In genomic region chr7:46839861-46840260, GRCm38 (mm10) we compare ENCODE assay signal across 15 mouse cellular contexts. TPM values are rescaled to one million over a fixed set of nuclear protein-coding genes. Genes with fewer than 3 reads are reported as not detected.
DNase-seq lines count a peak whose midpoint lies in the region; ATAC-seq and TF ChIP-seq lines count a peak whose summit lies in the region.
"Had no signal": no experiment of that assay in that cellular context is flagged by ENCODE, and none has a peak within 500 bp of the region (broad histone marks: within the 10 kb centered on the region; RNA-seq: fewer than 3 reads in every experiment).

No protein-coding gene starts in this region.

- no peaks in the 10 kb centered on the region for H3K27me3 ChIP-seq in heart, postnatal 0 days (ENCODE audit: control insufficient read depth, insufficient read depth, low read length)
- no peaks in the 10 kb centered on the region for H3K27me3 ChIP-seq in lung, embryonic 15.5 days
- H3K27me3 ChIP-seq in intestine, embryonic 16.5 days (replicated peaks; ENCODE audit: control insufficient read depth, insufficient read depth, low read length), result no peaks in the 10 kb centered on the region
- no peaks in the 10 kb centered on the region for H3K27me3 ChIP-seq in stomach, embryonic 15.5 days (replicated peaks)
- H3K27me3 ChIP-seq: CH12.LX had no signal

- ATAC-seq in heart, postnatal 0 days (ENCODE audit: insufficient read depth, low read depth), result no peak
- no peak for ATAC-seq in lung, embryonic 15.5 days (ENCODE audit: borderline replicate concordance, extremely low read depth, low FRiP score, low TSS enrichment)
- peak; percentile 50 for ATAC-seq in intestine, embryonic 16.5 days
- ATAC-seq in stomach, embryonic 15.5 days (ENCODE audit: insufficient read depth, low FRiP score, low read depth), result no peak

- no peak for DNase-seq in heart, postnatal 0 days (ENCODE audit: low spot score)
- DNase-seq in heart, adult 18-20 months, result no peak
- no peak for DNase-seq in lung, postnatal 14 days
- no peak for DNase-seq in adrenal gland, postnatal 10 days
- DNase-seq: gastrocnemius, postnatal 36 days had no signal

- no peak overlapping the region for H3K9ac ChIP-seq in heart, postnatal 0 days (replicated peaks; ENCODE audit: low read depth, low read length)
- H3K9ac ChIP-seq in lung, embryonic 15.5 days, result no peak overlapping the region
- peak overlapping the region; percentile 44; the same call in 1 of the 2 replicates for H3K9ac ChIP-seq in intestine, embryonic 16.5 days (ENCODE audit: low read depth, low read length)
- no peak overlapping the region for H3K9ac ChIP-seq in stomach, embryonic 15.5 days
- H3K9ac ChIP-seq: forebrain, embryonic 13.5 days; hindbrain, embryonic 14.5 days had no signal

- H3K9me3 ChIP-seq in heart, postnatal 0 days (replicated peaks; ENCODE audit: control insufficient read depth, low read length), result no peaks in the 10 kb centered on the region
- no peaks in the 10 kb centered on the region for H3K9me3 ChIP-seq in lung, embryonic 15.5 days
- no peaks in the 10 kb centered on the region for H3K9me3 ChIP-seq in intestine, embryonic 16.5 days (ENCODE audit: control insufficient read depth, low read length)
- H3K9me3 ChIP-seq in stomach, embryonic 15.5 days, result no peaks in the 10 kb centered on the region
- H3K9me3 ChIP-seq: embryonic facial prominence, embryonic 13.5 days; forebrain, embryonic 13.5 days had no signal

- H3K4me2 ChIP-seq in heart, postnatal 0 days (ENCODE audit: low read depth, low read length), result no peak overlapping the region
- H3K4me2 ChIP-seq in lung, embryonic 15.5 days, result 0 out of 2 replicates have a peak overlapping the region, but pooled peaks have one; percentile 16
- H3K4me2 ChIP-seq in intestine, embryonic 16.5 days (ENCODE audit: low read depth, low read length), result no peak overlapping the region
- H3K4me2 ChIP-seq in stomach, embryonic 15.5 days, result no peak overlapping the region
- H3K4me2 ChIP-seq: hindbrain, embryonic 14.5 days had no signal

- peaks cover 19% of the 10 kb centered on the region for H3K4me1 ChIP-seq in heart, postnatal 0 days (ENCODE audit: control insufficient read depth, insufficient read depth)
- peaks cover 62% of the 10 kb centered on the region for H3K4me1 ChIP-seq in lung, embryonic 15.5 days
- peaks cover 45% of the 10 kb centered on the region for H3K4me1 ChIP-seq in intestine, embryonic 16.5 days (ENCODE audit: control insufficient read depth, insufficient read depth, low read length)
- H3K4me1 ChIP-seq in stomach, embryonic 15.5 days, result peaks cover 38% of the 10 kb centered on the region

- H3K27ac ChIP-seq in heart, postnatal 0 days (ENCODE audit: low read depth), result peak overlapping the region; percentile 84; the same call in 1 of the 2 replicates
- H3K27ac ChIP-seq in lung, embryonic 15.5 days, result peak overlapping the region; percentile 91
- H3K27ac ChIP-seq in intestine, embryonic 16.5 days (ENCODE audit: low read length), result peak overlapping the region; percentile 96
- H3K27ac ChIP-seq in stomach, embryonic 15.5 days, result peak overlapping the region; percentile 70; the same call in 1 of the 2 replicates
- H3K27ac ChIP-seq: forebrain, embryonic 13.5 days had no signal

- no peak overlapping the region for H3K4me3 ChIP-seq in heart, postnatal 0 days (ENCODE audit: low read depth, low read length)
- no peak overlapping the region for H3K4me3 ChIP-seq in lung, embryonic 15.5 days
- no peak overlapping the region for H3K4me3 ChIP-seq in intestine, embryonic 16.5 days (ENCODE audit: low read length)
- H3K4me3 ChIP-seq in stomach, embryonic 15.5 days (replicated peaks), result no peak overlapping the region
- H3K4me3 ChIP-seq: embryonic facial prominence, embryonic 13.5 days; forebrain, embryonic 13.5 days had no signal

- no peaks in the 10 kb centered on the region for H3K36me3 ChIP-seq in heart, postnatal 0 days (replicated peaks; ENCODE audit: control insufficient read depth, insufficient read depth, low read length)
- no peaks in the 10 kb centered on the region for H3K36me3 ChIP-seq in lung, embryonic 15.5 days
- H3K36me3 ChIP-seq in intestine, embryonic 16.5 days (ENCODE audit: control insufficient read depth, insufficient read depth, low read length), result no peaks in the 10 kb centered on the region
- no peaks in the 10 kb centered on the region for H3K36me3 ChIP-seq in stomach, embryonic 15.5 days
- H3K36me3 ChIP-seq: embryonic facial prominence, embryonic 13.5 days had no signal

- TF ChIP-seq EP300 in heart, postnatal 0 days (IDR thresholded peaks at IDR 0.05; ENCODE audit: low read depth), result no peak

- 80% methylated on average over 5 of the region's 5 CpGs for WGBS in heart, postnatal 0 days
- WGBS in lung, embryonic 15.5 days, result 73% methylated on average over 5 of the region's 5 CpGs
- 51% methylated on average over 5 of the region's 5 CpGs for WGBS in intestine, embryonic 16.5 days
- 68% methylated on average over 5 of the region's 5 CpGs for WGBS in stomach, embryonic 15.5 days

- no peak for TF ChIP-seq CTCF in heart, postnatal 0 days (IDR thresholded peaks at IDR 0.05; ENCODE audit: low read depth)

RNA-seq across cellular contexts. Expression of gene Ldha, which starts 1.4 kb away (rescaled TPM):
- total RNA-seq in heart, postnatal 0 days (2014; rRNA removed; ENCODE audit: low replicate concordance), result 1,604 and 1,792 TPM in 2 replicates
- 1,609 and 1,727 TPM in 2 replicates for polyA plus RNA-seq in heart, postnatal 0 days (2015; fragmentation: Nextera tagmentation; extraction: Ambion mirVana)
- total RNA-seq in heart, adult 18-20 months (2021), result 100 to 1,000 TPM; 768 to 793 TPM
- polyA plus RNA-seq in lung, embryonic 15.5 days (2015; fragmentation: Nextera tagmentation; extraction: Ambion mirVana), result 1,840 and 1,954 TPM in 2 replicates
- polyA plus RNA-seq in intestine, embryonic 16.5 days (2015; fragmentation: Nextera tagmentation; extraction: Ambion mirVana), result 3,052 and 3,173 TPM in 2 replicates
- polyA plus RNA-seq in stomach, embryonic 15.5 days (2015; fragmentation: Nextera tagmentation; extraction: Ambion mirVana), result 1,836 and 1,959 TPM in 2 replicates
- 100 to 1,000 TPM; 693 to 863 TPM for total RNA-seq in adrenal gland, postnatal 10 days (2021)

RNA-seq across cellular contexts. Expression of gene Ldhc, which starts 21.1 kb away (rescaled TPM):
- total RNA-seq in heart, postnatal 0 days (2014; rRNA removed; ENCODE audit: low replicate concordance), result not detected in 2 replicates
- not detected in 2 replicates for polyA plus RNA-seq in heart, postnatal 0 days (2015; fragmentation: Nextera tagmentation; extraction: Ambion mirVana)
- total RNA-seq in heart, adult 18-20 months (2021), result not detected
- polyA plus RNA-seq in lung, embryonic 15.5 days (2015; fragmentation: Nextera tagmentation; extraction: Ambion mirVana), result 0.14 TPM in 1 of 2 replicates, not detected in the other
- not detected in 2 replicates for polyA plus RNA-seq in intestine, embryonic 16.5 days (2015; fragmentation: Nextera tagmentation; extraction: Ambion mirVana)
- polyA plus RNA-seq in stomach, embryonic 15.5 days (2015; fragmentation: Nextera tagmentation; extraction: Ambion mirVana), result 0.17 TPM in 2 replicates
- not detected for total RNA-seq in adrenal gland, postnatal 10 days (2021)
- total RNA-seq: CH12.LX; gastrocnemius, postnatal 36 days; left cerebral cortex, postnatal 14 days; megakaryocyte-erythroid progenitor cell, adult 5-6 weeks had no signal
- polyA plus RNA-seq: embryonic facial prominence, embryonic 13.5 days; forebrain, embryonic 13.5 days; large intestine, adult 2 months had no signal

RNA-seq across cellular contexts. Expression of gene Gtf2h1, which starts 44.0 kb away (rescaled TPM):
- total RNA-seq in heart, postnatal 0 days (2014; rRNA removed; ENCODE audit: low replicate concordance), result 29.0 and 40.4 TPM in 2 replicates
- 22.8 and 24.0 TPM in 2 replicates for polyA plus RNA-seq in heart, postnatal 0 days (2015; fragmentation: Nextera tagmentation; extraction: Ambion mirVana)
- 10 to 100 TPM; 15.9 to 19.4 TPM for total RNA-seq in heart, adult 18-20 months (2021)
- 40.6 and 43.8 TPM in 2 replicates for polyA plus RNA-seq in lung, embryonic 15.5 days (2015; fragmentation: Nextera tagmentation; extraction: Ambion mirVana)
- 78.5 and 80.1 TPM in 2 replicates for polyA plus RNA-seq in intestine, embryonic 16.5 days (2015; fragmentation: Nextera tagmentation; extraction: Ambion mirVana)
- 48.6 and 52.6 TPM in 2 replicates for polyA plus RNA-seq in stomach, embryonic 15.5 days (2015; fragmentation: Nextera tagmentation; extraction: Ambion mirVana)
- total RNA-seq in adrenal gland, postnatal 10 days (2021), result 10 to 100 TPM; 36.1 to 37.1 TPM

RNA-seq across cellular contexts. Expression of gene Hps5, which starts 44.0 kb away (rescaled TPM):
- 7.9 and 23.9 TPM in 2 replicates for total RNA-seq in heart, postnatal 0 days (2014; rRNA removed; ENCODE audit: low replicate concordance)
- 5.6 and 6.3 TPM in 2 replicates for polyA plus RNA-seq in heart, postnatal 0 days (2015; fragmentation: Nextera tagmentation; extraction: Ambion mirVana)
- total RNA-seq in heart, adult 18-20 months (2021), result 10 to 100 TPM in 1 of 2 experiments, 1 to 10 TPM in 1; 7.7 to 11.6 TPM
- 19.3 and 21.3 TPM in 2 replicates for polyA plus RNA-seq in lung, embryonic 15.5 days (2015; fragmentation: Nextera tagmentation; extraction: Ambion mirVana)
- 27.2 and 31.2 TPM in 2 replicates for polyA plus RNA-seq in intestine, embryonic 16.5 days (2015; fragmentation: Nextera tagmentation; extraction: Ambion mirVana)
- 20.2 and 21.8 TPM in 2 replicates for polyA plus RNA-seq in stomach, embryonic 15.5 days (2015; fragmentation: Nextera tagmentation; extraction: Ambion mirVana)
- 10 to 100 TPM; 21.7 to 21.9 TPM for total RNA-seq in adrenal gland, postnatal 10 days (2021)
